Mouse (Mus musculus) bone marrow, adult 2 months (tissue): ENCODE data around the gene Plpp1.

Source experiments
- CTCF ChIP-seq: fragments of 200-500 bp; IDR thresholded peaks from 2 replicates; pipeline ENCODE4 v1.5.1; 2011; ENCODE audit warnings: low read length, control low read depth; ENCODE audit not compliant: control insufficient read depth, insufficient read depth
- POLR2A ChIP-seq: fragments of 200-500 bp; IDR thresholded peaks from 2 replicates; pipeline ENCODE4 v1.6.1; 2011; ENCODE audit warnings: low read depth, mild to moderate bottlenecking, control low read depth, low read length, borderline replicate concordance; ENCODE audit not compliant: control insufficient read depth

DNA sequence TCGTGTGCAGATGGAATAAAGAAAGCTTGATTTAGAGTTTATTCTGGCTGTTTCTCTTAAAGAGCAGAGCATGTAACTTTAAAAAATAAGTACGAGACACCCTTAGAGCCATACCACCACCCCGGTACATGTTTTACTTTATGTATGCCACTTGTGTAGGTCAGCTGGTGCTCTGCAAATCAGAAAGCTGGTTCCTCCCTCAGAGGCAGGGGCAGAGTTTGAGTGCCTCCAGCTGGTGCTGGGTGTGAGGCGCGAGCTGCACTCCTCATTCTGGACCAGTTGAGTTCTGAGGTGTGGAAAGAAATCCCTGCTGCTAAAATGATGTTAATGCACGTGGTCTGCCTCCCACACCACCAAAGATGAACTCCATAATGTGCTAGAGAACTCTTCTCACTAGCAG is 53.8 kb downstream of the Plpp1 start:
- no peak for TF ChIP-seq CTCF
- no peak for TF ChIP-seq POLR2A
